Mouse (Mus musculus) hindbrain, embryonic 10.5 days (tissue): ENCODE data around the gene Cxcl16. TPM values are rescaled to one million over a fixed set of nuclear protein-coding genes. Genes with fewer than 3 reads are reported as not detected.
A peak's percentile ranks its signal among the peaks of the same experiment; 100 is the strongest.
"Not testable (repeated sequence)": the region's sequence is repeated elsewhere in the genome, so short reads cannot be mapped to it uniquely, and the experiment has no call there.

Source experiments
- DNase-seq: peaks from one replicate; pipeline ENCODE4 v3.0.0-alpha.2; 2017; ENCODE audit warnings: low spot score
- H3K27ac ChIP-seq: fragments of 300-500 bp; sonication (generic); 2 replicates; pipeline ENCODE4 v1.5.1; 2016; ENCODE audit warnings: mild to moderate bottlenecking, moderate library complexity
- H3K27me3 ChIP-seq: fragments of 300-500 bp; sonication (generic); 2 replicates; pipeline ENCODE4 v1.6.1; 2016; ENCODE audit warnings: mild to moderate bottlenecking; ENCODE audit not compliant: poor library complexity, insufficient read depth, severe bottlenecking
- H3K36me3 ChIP-seq: fragments of 300-500 bp; sonication (generic); 2 replicates; pipeline ENCODE4 v1.6.1; 2016; ENCODE audit warnings: mild to moderate bottlenecking, moderate library complexity
- H3K4me1 ChIP-seq: fragments of 300-500 bp; sonication (generic); replicated peaks from 2 replicates; pipeline ENCODE4 v1.6.1; 2016; ENCODE audit warnings: mild to moderate bottlenecking
- H3K4me3 ChIP-seq: fragments of 300-500 bp; sonication (generic); 2 replicates; pipeline ENCODE4 v1.5.1; 2016; ENCODE audit warnings: mild to moderate bottlenecking, moderate library complexity
- H3K9me3 ChIP-seq: fragments of 300-500 bp; sonication (generic); 2 replicates; pipeline ENCODE4 v1.6.1; 2016; ENCODE audit warnings: mild to moderate bottlenecking, moderate library complexity
- WGBS: fragments of 180-500 bp; shearing (Covaris S2); methylation state at CpG from one replicate; pipeline ENCODE4 v1.1.7; 2016; 5-methylcytosine and 5-hydroxymethylcytosine counted together
- polyA plus RNA-seq: library from polyadenylated mRNA; unstranded; fragments of >200 nt; fragmentation: Nextera tagmentation; extraction: Ambion mirVana; gene quantifications from 2 replicates; pipeline ENCODE4 v1.2.1, GENCODE M21; 2016

Gene Cxcl16
- polyA plus RNA-seq, 1 experiment from 2014 or later, result 0.31 TPM

- H3K27ac ChIP-seq, H3K4me3 ChIP-seq, DNase-seq, H3K27me3 ChIP-seq, H3K9me3 ChIP-seq, H3K36me3 ChIP-seq: not testable (repeated sequence)
- WGBS, result 74% methylated on average over 6 of the region's 6 CpGs
- H3K4me1 ChIP-seq, result peaks cover 13% of the 10 kb centered on the region
These were observed 33.2 kb downstream of the Cxcl16 start for GRCm38 (mm10) chr11:70426598-70426997.

DNA sequence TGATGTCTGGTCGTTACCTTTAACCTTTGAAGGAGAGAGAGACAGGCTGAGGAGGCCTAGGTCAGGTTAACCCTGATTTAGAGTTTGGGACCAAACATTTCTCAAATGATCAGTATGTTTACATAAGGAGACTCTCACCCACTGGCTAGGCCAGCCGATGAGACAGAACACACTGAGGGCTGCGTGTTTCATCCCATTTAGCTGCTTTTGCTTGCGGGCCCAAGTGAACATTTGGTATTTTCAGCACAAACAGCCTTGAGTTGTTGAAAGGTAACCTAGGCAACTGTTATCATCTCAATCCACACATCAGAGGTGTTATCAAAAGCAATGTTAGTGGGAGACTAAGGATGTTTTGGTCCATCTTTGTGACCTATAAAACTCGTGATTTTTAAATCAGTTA lies 40.3 kb downstream of the Cxcl16 start:
- Histone ChIP-seq H3K4me3 (no peak overlapping the region), H3K27ac (no peak overlapping the region), H3K4me1 (no peaks in the 10 kb centered on the region), H3K36me3 (no peaks in the 10 kb centered on the region), H3K9me3 (no peaks in the 10 kb centered on the region), H3K27me3 (no peaks in the 10 kb centered on the region)
- 74% methylated on average over 5 of the region's 5 CpGs for WGBS
- no peak for DNase-seq

- no peak for DNase-seq
- Histone ChIP-seq H3K9me3 (no peaks in the 10 kb centered on the region), H3K27ac (no peak overlapping the region), H3K36me3 (no peaks in the 10 kb centered on the region), H3K27me3 (no peaks in the 10 kb centered on the region), H3K4me1 (no peaks in the 10 kb centered on the region), H3K4me3 (no peak overlapping the region)
- 67% methylated on average over 4 of the region's 4 CpGs for WGBS
These were observed 41.6 kb downstream of the Cxcl16 start for GRCm38 (mm10) chr11:70418199-70418598.

GRCm38 (mm10) chr11:70413961-70414360 lies 45.8 kb downstream of the Cxcl16 start:
- peaks cover 9% of the 10 kb centered on the region for H3K4me1 ChIP-seq
- H3K27me3 ChIP-seq, result no peaks in the 10 kb centered on the region; the same call in 1 of the 2 replicates
- H3K4me3 ChIP-seq, result no peak overlapping the region
- H3K27ac ChIP-seq, result no peak overlapping the region
- H3K9me3 ChIP-seq, result no peaks in the 10 kb centered on the region
- peak; percentile 73 for DNase-seq
- no peaks in the 10 kb centered on the region for H3K36me3 ChIP-seq
- 14% methylated on average over 3 of the region's 3 CpGs for WGBS

- peaks cover 1% of the 10 kb centered on the region; the same call in 1 of the 2 replicates for H3K36me3 ChIP-seq
- no peak for DNase-seq
- 72% methylated on average over 5 of the region's 5 CpGs for WGBS
- peaks cover 23% of the 10 kb centered on the region for H3K4me1 ChIP-seq
- H3K4me3 ChIP-seq, result no peak overlapping the region
- H3K27me3 ChIP-seq, result no peaks in the 10 kb centered on the region; the same call in 1 of the 2 replicates
- H3K27ac ChIP-seq, result no peak overlapping the region
- H3K9me3 ChIP-seq, result no peaks in the 10 kb centered on the region
These were observed 47.2 kb downstream of the Cxcl16 start for GRCm38 (mm10) chr11:70412591-70412990.

- Histone ChIP-seq H3K27me3 (no peaks in the 10 kb centered on the region; the same call in 1 of the 2 replicates), H3K4me3 (peak overlapping the region; percentile 100), H3K9me3 (no peaks in the 10 kb centered on the region), H3K4me1 (peaks cover 28% of the 10 kb centered on the region), H3K36me3 (peaks cover 23% of the 10 kb centered on the region), H3K27ac (peak overlapping the region; percentile 97)
- DNase-seq, result no peak
- WGBS, result 63% methylated on average over 6 of the region's 6 CpGs
These were observed 49.5 kb downstream of the Cxcl16 start for GRCm38 (mm10) chr11:70410297-70410643.

GRCm38 (mm10) chr11:70409594-70410296 lies 50.0 kb downstream of the Cxcl16 start, which contains the start of gene Pelp1:
TSS of gene Pelp1 (minus strand) at chr11:70410031.
- H3K4me3 ChIP-seq, result peak within 1 kb of the TSS; percentile 100
- no peaks in the 10 kb centered on the region; the same call in 1 of the 2 replicates for H3K27me3 ChIP-seq
- peaks cover 28% of the 10 kb centered on the region for H3K4me1 ChIP-seq
- under 1% methylated on average over 59 of the region's 59 CpGs for WGBS
- no peaks in the 10 kb centered on the region for H3K9me3 ChIP-seq
- peaks cover 28% of the 10 kb centered on the region for H3K36me3 ChIP-seq
- peak within 1 kb of the TSS; percentile 97 for H3K27ac ChIP-seq
- DNase-seq, result peak; percentile 99

Other genes with a start within 250 kb of the Cxcl16 start
- 0.93 and 1.5 TPM in 2 replicates for gene Slc16a11, start 247.2 kb downstream of the Cxcl16 start, polyA plus RNA-seq
- gene Slc16a13, start 238.9 kb downstream of the Cxcl16 start, polyA plus RNA-seq, result 15.7 and 18.0 TPM in 2 replicates
- gene Bcl6b, start 230.2 kb downstream of the Cxcl16 start, polyA plus RNA-seq, result 5.5 and 5.6 TPM in 2 replicates
- gene 0610010K14Rik, start 222.1 kb downstream of the Cxcl16 start, polyA plus RNA-seq, result 240 and 261 TPM in 2 replicates
- 10.0 and 14.5 TPM in 2 replicates for gene Gm21988, start 220.2 kb downstream of the Cxcl16 start, polyA plus RNA-seq
- gene Rnasek, start 220.1 kb downstream of the Cxcl16 start, polyA plus RNA-seq, result 125 and 171 TPM in 2 replicates
- gene Alox12, start 204.6 kb downstream of the Cxcl16 start, polyA plus RNA-seq, result 2.4 and 3.7 TPM in 2 replicates
- not detected in 2 replicates for gene Alox12e, start 137.4 kb downstream of the Cxcl16 start, polyA plus RNA-seq
- gene Alox15, start 108.0 kb downstream of the Cxcl16 start, polyA plus RNA-seq, result 0.06 and 0.16 TPM in 2 replicates
- 50.6 and 53.0 TPM in 2 replicates for gene Pelp1, start 50.0 kb downstream of the Cxcl16 start, polyA plus RNA-seq
- gene Arrb2, start 27.3 kb downstream of the Cxcl16 start, polyA plus RNA-seq, result 31.1 and 32.7 TPM in 2 replicates
- gene Med11, start 8.1 kb downstream of the Cxcl16 start, polyA plus RNA-seq, result 48.3 and 49.2 TPM in 2 replicates
- 0.25 and 0.30 TPM in 2 replicates for gene Zmynd15, start 551 bp downstream of the Cxcl16 start, polyA plus RNA-seq
- gene Tm4sf5, start 45.3 kb upstream of the Cxcl16 start, polyA plus RNA-seq, result 0.52 TPM in 1 of 2 replicates, not detected in the other
- gene Vmo1, start 54.6 kb upstream of the Cxcl16 start, polyA plus RNA-seq, result 0.34 TPM in 1 of 2 replicates, not detected in the other
- gene Gltpd2, start 59.2 kb upstream of the Cxcl16 start, polyA plus RNA-seq, result 0.35 and 0.47 TPM in 2 replicates
- 1,108 and 1,160 TPM in 2 replicates for gene Psmb6, start 65.4 kb upstream of the Cxcl16 start, polyA plus RNA-seq
- gene Gm40193, start 73.0 kb upstream of the Cxcl16 start, polyA plus RNA-seq, result not detected in 2 replicates
- 3.8 and 4.1 TPM in 2 replicates for gene Pld2, start 80.1 kb upstream of the Cxcl16 start, polyA plus RNA-seq
- 12.6 and 14.6 TPM in 2 replicates for gene Mink1, start 102.9 kb upstream of the Cxcl16 start, polyA plus RNA-seq
- gene 4930544D05Rik, start 155.9 kb upstream of the Cxcl16 start, polyA plus RNA-seq, result not detected in 2 replicates
- gene Chrne, start 159.2 kb upstream of the Cxcl16 start, polyA plus RNA-seq, result not detected in 2 replicates
- gene Gp1ba, start 179.1 kb upstream of the Cxcl16 start, polyA plus RNA-seq, result 0.34 and 0.80 TPM in 2 replicates
- 90.6 and 97.1 TPM in 2 replicates for gene Rnf167, start 187.3 kb upstream of the Cxcl16 start, polyA plus RNA-seq
- 144 and 155 TPM in 2 replicates for gene Slc25a11, start 187.5 kb upstream of the Cxcl16 start, polyA plus RNA-seq
- 1,872 and 1,874 TPM in 2 replicates for gene Pfn1, start 194.7 kb upstream of the Cxcl16 start, polyA plus RNA-seq
- gene Eno3, start 197.2 kb upstream of the Cxcl16 start, polyA plus RNA-seq, result 39.3 and 53.3 TPM in 2 replicates
- gene Spag7, start 209.4 kb upstream of the Cxcl16 start, polyA plus RNA-seq, result 185 and 191 TPM in 2 replicates
- gene Camta2, start 228.1 kb upstream of the Cxcl16 start, polyA plus RNA-seq, result 10.8 and 11.8 TPM in 2 replicates
- gene Inca1, start 240.2 kb upstream of the Cxcl16 start, polyA plus RNA-seq, result 0.90 and 1.1 TPM in 2 replicates
- gene Kif1c, start 240.6 kb upstream of the Cxcl16 start, polyA plus RNA-seq, result 1.7 and 2.1 TPM in 2 replicates